Mouse (Mus musculus) liver, embryonic 15.5 days (tissue): ENCODE measurements around the gene Vmn2r10. TPM values are rescaled to one million over a fixed set of nuclear protein-coding genes. Genes with fewer than 3 reads are reported as not detected.
"Not testable (repeated sequence)": the region's sequence is repeated elsewhere in the genome, so short reads cannot be mapped to it uniquely, and the experiment has no call there.

ENCODE experiments used
- ATAC-seq: fragments of 200-750 bp; cut with Nextera tagmentation; 2 replicates; pipeline ENCODE4 v1.8.0; 2017; ENCODE audit warnings: moderate number of reproducible peaks, mild to moderate bottlenecking, moderate library complexity; ENCODE audit not compliant: insufficient read depth
- H3K27ac ChIP-seq: fragments of 300-500 bp; sonication (generic); replicated peaks from 2 replicates; pipeline ENCODE4 v1.5.1; 2015; ENCODE audit warnings: mild to moderate bottlenecking, inconsistent platforms
- H3K27me3 ChIP-seq: fragments of 300-500 bp; sonication (generic); 2 replicates; pipeline ENCODE4 v1.6.1; 2015; ENCODE audit warnings: mild to moderate bottlenecking, inconsistent platforms
- H3K36me3 ChIP-seq: fragments of 300-500 bp; sonication (generic); replicated peaks from 2 replicates; pipeline ENCODE4 v1.6.1; 2015; ENCODE audit warnings: moderate library complexity, mild to moderate bottlenecking, inconsistent platforms
- H3K4me1 ChIP-seq: fragments of 300-500 bp; sonication (generic); replicated peaks from 2 replicates; pipeline ENCODE4 v1.6.1; 2015; ENCODE audit warnings: inconsistent platforms
- H3K4me2 ChIP-seq: fragments of 300-500 bp; sonication (generic); 2 replicates; pipeline ENCODE4 v1.6.1; 2015; ENCODE audit warnings: moderate library complexity, mild to moderate bottlenecking, inconsistent platforms
- H3K4me3 ChIP-seq: fragments of 300-500 bp; sonication (generic); replicated peaks from 2 replicates; pipeline ENCODE4 v1.5.1; 2015; ENCODE audit warnings: mild to moderate bottlenecking, inconsistent platforms
- H3K9ac ChIP-seq: fragments of 300-500 bp; sonication (generic); 2 replicates; pipeline ENCODE4 v1.6.1; 2015; ENCODE audit warnings: moderate library complexity, mild to moderate bottlenecking, inconsistent platforms
- H3K9me3 ChIP-seq: fragments of 300-500 bp; sonication (generic); replicated peaks from 2 replicates; pipeline ENCODE4 v1.6.1; 2016; ENCODE audit warnings: inconsistent platforms
- WGBS: fragments of 180-500 bp; shearing (Covaris S2); methylation state at CpG from one replicate; pipeline ENCODE4 v1.1.7; 2015; ENCODE audit warnings: mixed read lengths; ENCODE audit not compliant: insufficient replicate concordance; 5-methylcytosine and 5-hydroxymethylcytosine counted together
- polyA plus RNA-seq: library from polyadenylated mRNA; unstranded; fragments of >200 nt; fragmentation: Nextera tagmentation; extraction: Ambion mirVana; gene quantifications from 2 replicates; pipeline ENCODE4 v1.2.1, GENCODE M21; 2015

Gene Vmn2r10
- polyA plus RNA-seq: not detected in 2 replicates

DNA sequence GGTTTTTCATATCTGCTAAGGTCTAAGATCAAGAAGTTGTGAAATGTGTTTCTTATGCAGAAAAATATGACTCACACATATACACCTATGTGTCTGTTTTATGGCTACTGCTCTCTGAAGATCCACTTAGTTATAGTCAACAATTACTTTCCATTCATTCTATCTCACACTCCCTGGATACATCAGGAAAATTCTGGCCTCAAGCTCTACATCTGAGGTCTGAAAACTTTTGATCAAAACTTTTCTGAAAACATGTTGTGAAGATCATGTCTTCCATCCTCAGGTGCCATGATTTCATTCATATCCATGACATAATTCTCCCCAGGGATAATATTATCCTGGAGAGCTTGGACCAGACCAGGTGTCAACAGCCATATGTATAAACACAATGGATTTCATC, at the start of gene Vmn2r10:
Vmn2r10 (minus strand) TSS at position 101 of the 400 bp plus-strand sequence.
- not testable (repeated sequence) for H3K4me3 ChIP-seq, H3K4me1 ChIP-seq, H3K9ac ChIP-seq, H3K27ac ChIP-seq, H3K36me3 ChIP-seq, H3K9me3 ChIP-seq, H3K4me2 ChIP-seq, ATAC-seq, H3K27me3 ChIP-seq

DNA sequence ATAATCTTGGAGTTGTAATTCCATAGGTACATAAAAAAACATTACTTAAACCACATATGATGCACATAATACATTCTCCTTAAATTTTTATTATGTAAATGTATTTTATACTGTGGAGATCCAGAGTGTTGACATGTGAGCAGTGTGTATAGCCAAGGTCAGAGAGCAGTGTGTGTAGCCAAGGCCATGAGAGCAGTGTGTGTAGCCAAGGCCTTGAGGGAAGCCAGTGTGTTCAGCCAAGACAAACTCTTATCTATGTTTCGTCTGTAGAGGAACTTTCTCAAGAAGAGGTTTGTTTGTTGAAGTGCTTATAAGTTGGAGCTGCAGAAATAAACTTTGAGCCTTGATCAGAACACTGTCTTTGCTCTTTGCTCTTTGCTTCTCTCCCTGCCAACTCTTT, 49.0 kb upstream of the Vmn2r10 start:
- 41% methylated on average over 1 of the region's 1 CpGs for WGBS
- H3K9me3 ChIP-seq: no peaks in the 10 kb centered on the region
- no peak overlapping the region for H3K9ac ChIP-seq
- H3K4me2 ChIP-seq: no peak overlapping the region
- H3K36me3 ChIP-seq: no peaks in the 10 kb centered on the region
- H3K4me3 ChIP-seq: no peak overlapping the region
- H3K4me1 ChIP-seq: no peaks in the 10 kb centered on the region
- H3K27me3 ChIP-seq: no peaks in the 10 kb centered on the region
- H3K27ac ChIP-seq: no peak overlapping the region
- no peak for ATAC-seq

DNA sequence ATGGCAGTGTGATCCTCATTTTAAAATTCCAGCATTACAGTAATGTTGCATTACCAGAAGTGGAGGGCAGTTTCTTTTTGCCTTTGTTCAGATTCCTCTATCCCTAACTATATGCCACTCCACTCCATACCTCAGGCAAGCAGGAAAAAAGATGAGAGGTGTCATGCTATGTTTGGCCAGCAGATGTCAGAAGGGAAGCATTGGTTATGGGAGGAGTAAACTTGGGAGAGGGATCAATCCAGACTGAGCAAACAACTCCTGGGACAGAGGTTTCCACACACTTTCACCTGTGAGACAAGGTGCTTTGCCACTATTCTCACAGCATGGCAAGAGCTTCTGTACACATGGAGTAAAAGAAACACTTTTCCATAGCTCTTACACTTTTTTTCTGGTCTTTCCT, 26.3 kb upstream of the Vmn2r10 start:
- H3K4me3 ChIP-seq: no peak overlapping the region
- no peak overlapping the region for H3K4me2 ChIP-seq
- no peaks in the 10 kb centered on the region for H3K27me3 ChIP-seq
- no peaks in the 10 kb centered on the region for H3K4me1 ChIP-seq
- no peak overlapping the region for H3K9ac ChIP-seq
- no peaks in the 10 kb centered on the region for H3K9me3 ChIP-seq
- H3K27ac ChIP-seq: no peak overlapping the region
- H3K36me3 ChIP-seq: no peaks in the 10 kb centered on the region
- no peak for ATAC-seq

DNA sequence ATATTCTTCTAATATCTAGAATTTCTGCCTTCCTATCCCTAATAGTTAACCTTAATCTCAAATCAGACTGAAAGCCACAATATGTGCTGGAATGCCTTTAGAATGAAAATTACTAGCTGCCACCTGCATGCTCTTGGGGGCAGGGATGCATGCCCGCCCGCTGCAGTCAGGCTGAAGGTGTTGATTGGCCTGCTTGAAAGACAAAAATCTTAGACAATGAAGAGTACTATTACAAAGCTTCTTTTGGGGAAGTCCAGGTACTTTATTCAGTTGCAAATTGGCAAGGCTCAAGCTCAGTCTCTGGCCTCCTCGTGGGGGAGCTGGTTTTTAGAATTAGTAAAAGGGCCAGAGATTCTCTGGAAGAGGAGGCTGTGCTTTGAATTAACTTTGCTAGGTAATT, 17.4 kb downstream of the Vmn2r10 start:
- 52% methylated on average over 3 of the region's 3 CpGs for WGBS
- no peaks in the 10 kb centered on the region for H3K36me3 ChIP-seq
- no peak overlapping the region for H3K4me2 ChIP-seq
- no peaks in the 10 kb centered on the region for H3K27me3 ChIP-seq
- no peak overlapping the region for H3K27ac ChIP-seq
- no peak for ATAC-seq
- H3K4me3 ChIP-seq: no peak overlapping the region
- 0 out of 2 replicates have a peak, but pooled peaks cover 13% of the 10 kb centered on the region for H3K9me3 ChIP-seq
- H3K4me1 ChIP-seq: no peaks in the 10 kb centered on the region
- no peak overlapping the region for H3K9ac ChIP-seq

Other genes starting within 250 kb of the Vmn2r10 start
- gene Rnf212, start 231.5 kb downstream of the Vmn2r10 start, polyA plus RNA-seq: 3.4 and 3.5 TPM in 2 replicates
- gene Tmed11, start 211.2 kb downstream of the Vmn2r10 start, polyA plus RNA-seq: not detected in 2 replicates
- gene Vmn2r8, start 197.7 kb downstream of the Vmn2r10 start, polyA plus RNA-seq: not detected in 2 replicates
- not detected in 2 replicates for gene Vmn2r9, start 153.9 kb downstream of the Vmn2r10 start, polyA plus RNA-seq
- not detected in 2 replicates for gene Vmn2r11, start 53.0 kb upstream of the Vmn2r10 start, polyA plus RNA-seq
- gene Vmn2r12, start 91.4 kb upstream of the Vmn2r10 start, polyA plus RNA-seq: not detected in 2 replicates
- gene Vmn2r13, start 185.7 kb upstream of the Vmn2r10 start, polyA plus RNA-seq: not detected in 2 replicates
- gene Vmn2r14, start 218.2 kb upstream of the Vmn2r10 start, polyA plus RNA-seq: not detected in 2 replicates